ENCODE assay signal across 18 mouse cellular contexts in genomic region chr8:95085432-95086141, GRCm38 (mm10). TPM values are rescaled to one million over a fixed set of nuclear protein-coding genes. Genes with fewer than 3 reads are reported as not detected.
DNase-seq lines count a peak whose midpoint lies in the region; ATAC-seq lines count a peak whose summit lies in the region.
"Had no signal": no experiment of that assay in that cellular context is flagged by ENCODE, and none has a peak within 500 bp of the region (broad histone marks: within the 10 kb centered on the region; RNA-seq: fewer than 3 reads in every experiment).

No protein-coding gene starts in this region.

- peak; percentile 92 for DNase-seq in heart, embryonic 10.5 days (ENCODE audit: low spot score)
- no peak for DNase-seq in heart, postnatal 4 days
- no peak for DNase-seq in neural tube, embryonic 10.5 days (ENCODE audit: extremely low spot score, low spot score)
- no peak for DNase-seq in liver, embryonic 11.5 days (ENCODE audit: low spot score)
- DNase-seq in heart, postnatal 10 days: no peak
- no peak for DNase-seq in layer of hippocampus, adult 9-10 months (ENCODE audit: low spot score)
- DNase-seq: B cell, adult 2 months; kidney, adult 8-10 months; right cerebral cortex, adult 18-20 months had no signal

- H3K27ac ChIP-seq in heart, embryonic 10.5 days: peak overlapping the region; percentile 50
- H3K27ac ChIP-seq in neural tube, embryonic 13.5 days (replicated peaks): no peak overlapping the region
- H3K27ac ChIP-seq in liver, embryonic 11.5 days (ENCODE audit: low read depth, low read length): peak overlapping the region; percentile 47
- H3K27ac ChIP-seq in kidney, embryonic 16.5 days (ENCODE audit: low read length): no peak overlapping the region
- H3K27ac ChIP-seq: embryonic facial prominence, embryonic 12.5 days; hindbrain, postnatal 0 days; left cerebral cortex, adult 2 months; limb, embryonic 12.5 days had no signal

- peaks cover 55% of the 10 kb centered on the region for H3K36me3 ChIP-seq in heart, embryonic 10.5 days
- H3K36me3 ChIP-seq in neural tube, embryonic 13.5 days: peaks cover 75% of the 10 kb centered on the region
- peaks cover 15% of the 10 kb centered on the region for H3K36me3 ChIP-seq in liver, embryonic 11.5 days (ENCODE audit: control insufficient read depth, insufficient read depth, low read length)
- H3K36me3 ChIP-seq in kidney, embryonic 16.5 days (ENCODE audit: insufficient read depth, low read length): peaks cover 31% of the 10 kb centered on the region

- H3K27me3 ChIP-seq in heart, embryonic 10.5 days (ENCODE audit: insufficient read depth, poor library complexity, severe bottlenecking): no peaks in the 10 kb centered on the region
- H3K27me3 ChIP-seq in neural tube, embryonic 13.5 days: no peaks in the 10 kb centered on the region
- no peaks in the 10 kb centered on the region for H3K27me3 ChIP-seq in liver, embryonic 11.5 days (replicated peaks; ENCODE audit: control insufficient read depth, insufficient read depth, low read length)
- no peaks in the 10 kb centered on the region for H3K27me3 ChIP-seq in kidney, embryonic 16.5 days (ENCODE audit: insufficient read depth, low read length)
- H3K27me3 ChIP-seq: embryonic facial prominence, embryonic 12.5 days; limb, embryonic 12.5 days had no signal

- WGBS in heart, embryonic 10.5 days: 70% methylated on average over 7 of the region's 7 CpGs
- whole genome bisulfite sequencing in neural tube, embryonic 13.5 days: 88% methylated on average over 7 of the region's 7 CpGs
- WGBS in liver, embryonic 11.5 days: 70% methylated on average over 7 of the region's 7 CpGs
- WGBS in kidney, embryonic 16.5 days: 91% methylated on average over 7 of the region's 7 CpGs

- H3K4me1 ChIP-seq in heart, embryonic 10.5 days: peaks cover 26% of the 10 kb centered on the region
- H3K4me1 ChIP-seq in neural tube, embryonic 13.5 days (replicated peaks): peaks cover 26% of the 10 kb centered on the region
- peaks cover 14% of the 10 kb centered on the region for H3K4me1 ChIP-seq in liver, embryonic 11.5 days (replicated peaks; ENCODE audit: control insufficient read depth, insufficient read depth, low read length)
- peaks cover 9% of the 10 kb centered on the region for H3K4me1 ChIP-seq in kidney, embryonic 16.5 days (ENCODE audit: insufficient read depth, low read length)

- H3K4me3 ChIP-seq in heart, embryonic 10.5 days: no peak overlapping the region
- H3K4me3 ChIP-seq in neural tube, embryonic 13.5 days: no peak overlapping the region
- H3K4me3 ChIP-seq in liver, embryonic 11.5 days (ENCODE audit: low read depth, low read length): no peak overlapping the region
- H3K4me3 ChIP-seq in kidney, embryonic 16.5 days (ENCODE audit: low read length): no peak overlapping the region
- H3K4me3 ChIP-seq: embryonic facial prominence, embryonic 12.5 days; left cerebral cortex, adult 2 months; limb, embryonic 12.5 days; myocyte had no signal

- no peak for ATAC-seq in neural tube, embryonic 13.5 days (ENCODE audit: low read depth)
- peak; percentile 17; the same call in 1 of the 2 replicates for ATAC-seq in liver, embryonic 11.5 days (replicated peaks; ENCODE audit: low FRiP score)
- ATAC-seq in kidney, embryonic 16.5 days (ENCODE audit: low FRiP score, low TSS enrichment): no peak
- ATAC-seq: hindbrain, postnatal 0 days had no signal

- intact Hi-C loops in heart, postnatal 10 days (cut with DNase I): no loop called here

- H3K9me3 ChIP-seq in heart, embryonic 10.5 days: no peaks in the 10 kb centered on the region
- no peaks in the 10 kb centered on the region for H3K9me3 ChIP-seq in neural tube, embryonic 13.5 days
- H3K9me3 ChIP-seq in liver, embryonic 11.5 days (ENCODE audit: control insufficient read depth, low read length): no peaks in the 10 kb centered on the region
- no peaks in the 10 kb centered on the region for H3K9me3 ChIP-seq in kidney, embryonic 16.5 days (ENCODE audit: low read length)
- H3K9me3 ChIP-seq: embryonic facial prominence, embryonic 12.5 days; limb, embryonic 12.5 days had no signal

- no peak overlapping the region for H3K4me2 ChIP-seq in neural tube, embryonic 13.5 days
- peak overlapping the region; percentile 43 for H3K4me2 ChIP-seq in liver, embryonic 11.5 days
- H3K4me2 ChIP-seq in kidney, embryonic 16.5 days (replicated peaks; ENCODE audit: low read depth, low read length): no peak overlapping the region
- H3K4me2 ChIP-seq: embryonic facial prominence, embryonic 12.5 days; limb, embryonic 12.5 days had no signal

- 0 out of 2 replicates have a peak overlapping the region, but pooled peaks have one; percentile 8 for H3K9ac ChIP-seq in neural tube, embryonic 13.5 days
- H3K9ac ChIP-seq in liver, embryonic 11.5 days (ENCODE audit: low read depth, low read length): peak overlapping the region; percentile 46
- no peak overlapping the region for H3K9ac ChIP-seq in kidney, embryonic 16.5 days (replicated peaks; ENCODE audit: low read length)
- H3K9ac ChIP-seq: embryonic facial prominence, embryonic 12.5 days; limb, embryonic 12.5 days had no signal

RNA-seq across cellular contexts. Expression of gene Katnb1, which starts 4.6 kb away (rescaled TPM):
- polyA plus RNA-seq in heart, embryonic 10.5 days (2016; fragmentation: Nextera tagmentation; extraction: Ambion mirVana): 25.8 and 29.8 TPM in 2 replicates
- total RNA-seq in heart, postnatal 4 days (2021): 10 to 100 TPM; 13.0 to 15.0 TPM
- polyA plus RNA-seq in neural tube, embryonic 13.5 days (2015; fragmentation: Nextera tagmentation; extraction: Ambion mirVana): 37.9 and 41.4 TPM in 2 replicates
- 25.1 and 26.6 TPM in 2 replicates for polyA plus RNA-seq in liver, embryonic 11.5 days (2014; fragmentation: Nextera tagmentation; extraction: Ambion mirVana)
- polyA plus RNA-seq in kidney, embryonic 16.5 days (2015; fragmentation: Nextera tagmentation; extraction: Ambion mirVana): 29.5 and 33.2 TPM in 2 replicates
- 1 to 10 TPM; 9.3 TPM for total RNA-seq in heart, postnatal 10 days (2021)

RNA-seq across cellular contexts. Expression of gene Drc7, which starts 30.7 kb away (rescaled TPM):
- 0.09 TPM in 1 of 2 replicates, not detected in the other for polyA plus RNA-seq in heart, embryonic 10.5 days (2016; fragmentation: Nextera tagmentation; extraction: Ambion mirVana)
- total RNA-seq in heart, postnatal 4 days (2021): not detected
- polyA plus RNA-seq in neural tube, embryonic 13.5 days (2015; fragmentation: Nextera tagmentation; extraction: Ambion mirVana): 0.18 and 0.26 TPM in 2 replicates
- 0.26 TPM in 1 of 2 replicates, not detected in the other for polyA plus RNA-seq in liver, embryonic 11.5 days (2014; fragmentation: Nextera tagmentation; extraction: Ambion mirVana)
- polyA plus RNA-seq in kidney, embryonic 16.5 days (2015; fragmentation: Nextera tagmentation; extraction: Ambion mirVana): 0.05 TPM in 1 of 2 replicates, not detected in the other
- total RNA-seq in heart, postnatal 10 days (2021): not detected
- total RNA-seq: adrenal gland, adult 18-20 months; gastrocnemius, postnatal 4 days had no signal
- polyA plus RNA-seq: limb, embryonic 12.5 days had no signal

Comparison
In these comparisons a context has a peak if more than half of its experiments do, and no peak if none do; other contexts are left out.
1. H3K27ac ChIP-seq: peak in heart, embryonic 10.5 days (single experiment) and liver, embryonic 11.5 days (single experiment); none in neural tube, embryonic 13.5 days (single experiment) and kidney, embryonic 16.5 days (single experiment).